Mouse (Mus musculus) bone marrow, adult 2 months (tissue): ENCODE measurements at regions not wholly inside any gene's neighbourhood (a gene's known extent, or its start where the extent isn't known, plus 50 kb on each side); places are given as distances from the start of the nearest gene placed in this dataset.
A peak's percentile ranks its signal among the peaks of the same experiment; 100 is the strongest.

Source experiments
- H3K27ac ChIP-seq: fragments of 200-500 bp; 2 replicates; pipeline ENCODE4 v1.5.1; 2012; ENCODE audit warnings: low read depth, mild to moderate bottlenecking, control low read depth, inconsistent platforms, low read length; ENCODE audit not compliant: control insufficient read depth, poor library complexity, insufficient read depth
- H3K4me1 ChIP-seq: fragments of 200-500 bp; 2 replicates; pipeline ENCODE4 v1.6.1; 2011; ENCODE audit warnings: low read length; ENCODE audit not compliant: control insufficient read depth, insufficient read depth
- H3K4me3 ChIP-seq: fragments of 200-500 bp; replicated peaks from 2 replicates; pipeline ENCODE3; 2011; ENCODE audit warnings: mild to moderate bottlenecking, low read depth, low read length, control low read depth; ENCODE audit not compliant: control insufficient read depth
- CTCF ChIP-seq: fragments of 200-500 bp; IDR thresholded peaks from 2 replicates; pipeline ENCODE4 v1.5.1; 2011; ENCODE audit warnings: low read length, control low read depth; ENCODE audit not compliant: control insufficient read depth, insufficient read depth
- POLR2A ChIP-seq: fragments of 200-500 bp; IDR thresholded peaks from 2 replicates; pipeline ENCODE4 v1.6.1; 2011; ENCODE audit warnings: low read depth, mild to moderate bottlenecking, control low read depth, low read length, borderline replicate concordance; ENCODE audit not compliant: control insufficient read depth
- WGBS: fragments of 180-500 bp; shearing (Covaris S2); methylation state at CpG from one replicate; pipeline ENCODE4 v1.1.7; 2018; 5-methylcytosine and 5-hydroxymethylcytosine counted together

GRCm38 (mm10) chr4:105313151-105313818 is 156.1 kb downstream of the Plpp3 start:
- H3K4me1 ChIP-seq, result no peaks in the 10 kb centered on the region; the same call in 1 of the 2 replicates
- no peak for TF ChIP-seq POLR2A
- TF ChIP-seq CTCF, result no peak
- H3K27ac ChIP-seq, result no peak overlapping the region
- no peak overlapping the region for H3K4me3 ChIP-seq
- 70% methylated on average over 10 of the region's 10 CpGs for WGBS

GRCm38 (mm10) chr4:105315095-105315494 is 157.9 kb downstream of the Plpp3 start:
- WGBS, result 61% methylated on average over 5 of the region's 5 CpGs
- H3K4me1 ChIP-seq, result no peaks in the 10 kb centered on the region; the same call in 1 of the 2 replicates
- no peak overlapping the region for H3K4me3 ChIP-seq
- H3K27ac ChIP-seq, result no peak overlapping the region
- TF ChIP-seq POLR2A (no peak), CTCF (no peak)

GRCm38 (mm10) chr4:105316478-105317206 is 159.5 kb downstream of the Plpp3 start:
- no peaks in the 10 kb centered on the region; the same call in 1 of the 2 replicates for H3K4me1 ChIP-seq
- H3K27ac ChIP-seq, result no peak overlapping the region
- WGBS, result 2% methylated on average over 12 of the region's 12 CpGs
- H3K4me3 ChIP-seq, result no peak overlapping the region
- TF ChIP-seq POLR2A, result no peak
- TF ChIP-seq CTCF, result peak; percentile 81

- no peaks in the 10 kb centered on the region; the same call in 1 of the 2 replicates for H3K4me1 ChIP-seq
- no peak overlapping the region for H3K4me3 ChIP-seq
- WGBS, result 75% methylated on average over 2 of the region's 2 CpGs
- no peak overlapping the region for H3K27ac ChIP-seq
- TF ChIP-seq CTCF (no peak), POLR2A (no peak)
These were observed 161.3 kb downstream of the Plpp3 start for GRCm38 (mm10) chr4:105318421-105318820.

- 74% methylated on average over 1 of the region's 1 CpGs for WGBS
- Histone ChIP-seq H3K27ac (no peak overlapping the region), H3K4me3 (no peak overlapping the region), H3K4me1 (no peaks in the 10 kb centered on the region)
- no peak for TF ChIP-seq POLR2A
- TF ChIP-seq CTCF, result no peak
These were observed 166.3 kb downstream of the Plpp3 start for GRCm38 (mm10) chr4:105323446-105323845.

GRCm38 (mm10) chr4:105326989-105327388 is 169.8 kb downstream of the Plpp3 start:
- Histone ChIP-seq H3K4me3 (no peak overlapping the region), H3K4me1 (no peaks in the 10 kb centered on the region), H3K27ac (no peak overlapping the region)
- no peak for TF ChIP-seq CTCF
- 71% methylated on average over 3 of the region's 3 CpGs for WGBS

- TF ChIP-seq POLR2A, result no peak
- no peak for TF ChIP-seq CTCF
- no peak overlapping the region for H3K27ac ChIP-seq
- H3K4me1 ChIP-seq, result no peaks in the 10 kb centered on the region
- 66% methylated on average over 5 of the region's 5 CpGs for WGBS
- H3K4me3 ChIP-seq, result no peak overlapping the region
These were observed 170.7 kb downstream of the Plpp3 start for GRCm38 (mm10) chr4:105327711-105328471.

- no peak overlapping the region for H3K27ac ChIP-seq
- no peak overlapping the region for H3K4me3 ChIP-seq
- WGBS, result 71% methylated on average over 10 of the region's 10 CpGs
- TF ChIP-seq POLR2A (no peak), CTCF (no peak)
- H3K4me1 ChIP-seq, result no peaks in the 10 kb centered on the region
These were observed 171.6 kb downstream of the Plpp3 start for GRCm38 (mm10) chr4:105328776-105329175.
